Mouse (Mus musculus) gastrocnemius, adult 8-10 months (tissue): Measurements from ENCODE around the gene Ubc. TPM values are rescaled to one million over a fixed set of nuclear protein-coding genes. Genes with fewer than 3 reads are reported as not detected.
"Not testable (repeated sequence)": the region's sequence is repeated elsewhere in the genome, so short reads cannot be mapped to it uniquely, and the experiment has no call there.

ENCODE experiments used
- DNase-seq, 2 experiments: peaks; one replicate each; pipeline ENCODE4 v3.0.0; 2022; ENCODE audit warnings: low spot score in 2 of 2
- total RNA-seq, 4 experiments: library from RNA; stranded (reverse); gene quantifications; 2 replicates each; pipeline ENCODE4 v1.2.4; 2022

Ubc gene
- total RNA-seq: 1,000 to 10,000 TPM; 1,167 to 1,677 (median 1,560) TPM

DNA sequence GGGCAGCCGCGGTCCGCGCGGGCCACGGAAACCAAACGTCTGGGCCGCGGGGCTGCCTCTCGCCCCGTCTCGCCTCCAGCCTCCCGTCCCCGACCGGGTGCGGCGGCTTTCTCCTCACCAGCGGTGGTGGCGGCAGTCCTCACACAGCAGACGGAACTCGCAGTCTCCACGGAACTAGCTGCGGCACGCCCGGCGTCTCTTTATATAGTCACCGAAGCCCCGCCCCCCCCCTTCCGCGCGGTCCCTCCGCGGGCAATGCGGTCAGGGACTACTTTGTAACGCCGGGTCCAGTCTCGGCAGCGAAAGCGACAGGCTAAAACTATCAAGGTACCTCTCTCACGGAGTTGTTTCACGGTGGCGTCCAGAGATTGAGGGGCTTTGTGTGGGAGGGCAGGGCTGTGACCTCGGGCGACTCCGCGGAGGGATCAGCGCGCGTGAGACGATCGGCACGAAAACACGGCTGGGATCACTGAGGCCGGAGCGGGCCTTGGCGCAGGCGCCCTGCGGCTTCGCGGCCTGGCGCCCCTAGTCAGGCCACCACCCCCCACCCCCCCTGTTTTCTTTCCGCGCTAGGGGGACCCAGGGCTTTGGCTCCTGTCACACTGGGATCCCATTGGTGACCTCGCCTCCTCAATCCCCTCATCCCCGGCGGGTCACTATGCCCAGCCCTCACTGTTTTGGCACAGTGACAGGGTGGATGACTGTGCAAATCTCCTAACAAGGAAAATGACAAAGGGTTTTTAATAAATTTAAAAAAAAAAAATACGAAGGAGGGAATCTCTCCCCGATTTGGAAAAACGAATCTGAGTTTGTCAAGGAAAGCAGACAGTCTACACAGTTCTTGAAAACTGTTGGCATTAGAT is at the start of gene Ubc:
Ubc (minus strand) TSS at position 624 of the 863 bp plus-strand sequence.
- DNase-seq: peak; percentile 90

GRCm38 (mm10) chr5:125434347-125434746 is 44.3 kb upstream of the Ubc start:
- DNase-seq: not testable (repeated sequence)

GRCm38 (mm10) chr5:125433793-125434337 is 43.9 kb upstream of the Ubc start, which contains the start of gene Dhx37:
Gene Dhx37, minus strand, starts transcription at chr5:125434121.
- peak; percentile 87 to 92 for DNase-seq

- not testable (repeated sequence) for DNase-seq
These were observed 42.3 kb upstream of the Ubc start for GRCm38 (mm10) chr5:125432324-125432723.

DNA sequence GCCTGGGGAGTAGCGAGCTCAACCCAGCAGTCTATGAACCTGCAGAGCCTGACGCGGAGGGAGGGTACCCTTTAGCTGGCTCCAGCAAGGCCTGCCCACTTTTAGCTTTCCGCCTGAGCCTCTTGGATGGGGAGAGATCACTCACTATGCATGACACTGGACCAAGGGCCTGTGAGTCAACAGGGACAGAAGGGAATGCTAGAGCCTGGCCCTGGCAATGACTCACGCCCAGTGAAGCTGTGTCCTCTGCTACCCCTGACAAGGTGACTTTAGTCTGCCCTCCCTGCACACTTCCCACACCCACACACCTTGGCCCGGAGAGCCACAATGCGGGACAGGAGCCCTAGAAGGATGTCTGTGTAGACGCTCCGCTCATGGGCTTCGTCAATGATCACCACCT is 36.3 kb upstream of the Ubc start:
- no peak for DNase-seq

GRCm38 (mm10) chr5:125425698-125426276 is 35.8 kb upstream of the Ubc start:
- DNase-seq: no peak

DNA sequence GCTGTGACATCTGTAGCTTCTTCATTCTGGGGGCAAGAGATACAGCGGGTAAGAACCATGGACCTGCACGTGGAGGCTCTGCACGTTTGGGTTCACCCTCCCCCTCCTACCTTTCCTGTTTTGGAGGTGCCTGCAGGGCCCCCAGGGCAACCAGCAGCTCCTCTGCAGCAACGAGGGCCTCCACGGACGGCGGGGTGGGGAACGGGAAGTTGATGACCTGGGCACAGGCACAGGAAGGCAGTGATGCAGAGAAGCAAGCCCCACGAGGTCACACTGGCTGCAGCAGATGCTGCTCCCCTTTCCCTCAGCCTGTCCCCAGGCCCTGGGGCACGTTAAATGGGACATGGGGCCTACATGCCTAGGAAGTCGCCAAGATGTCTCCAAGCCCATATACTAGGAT is 29.1 kb upstream of the Ubc start:
- no peak for DNase-seq

DNA sequence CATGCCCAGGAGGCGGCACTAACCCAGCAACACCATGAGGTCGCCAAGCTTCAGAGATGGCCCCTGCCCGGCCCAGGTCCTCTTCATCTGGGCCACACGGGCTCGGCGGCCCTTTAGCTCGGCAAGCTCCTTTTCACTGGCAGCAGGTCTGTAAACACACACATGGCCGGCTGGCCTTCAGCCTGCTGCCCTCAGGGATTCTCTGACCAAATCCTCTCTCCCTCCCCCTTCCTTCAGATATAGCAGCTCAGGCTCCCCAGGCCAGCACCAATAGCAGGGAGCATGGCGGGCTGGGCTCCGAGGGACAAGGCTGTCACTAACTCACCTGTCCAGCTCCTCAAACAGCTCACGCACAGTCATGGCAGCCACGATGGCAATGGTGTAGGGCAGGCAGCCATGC is 28.6 kb upstream of the Ubc start:
- DNase-seq: no peak

GRCm38 (mm10) chr5:125416183-125416582 is 26.2 kb upstream of the Ubc start:
- DNase-seq: no peak

DNA sequence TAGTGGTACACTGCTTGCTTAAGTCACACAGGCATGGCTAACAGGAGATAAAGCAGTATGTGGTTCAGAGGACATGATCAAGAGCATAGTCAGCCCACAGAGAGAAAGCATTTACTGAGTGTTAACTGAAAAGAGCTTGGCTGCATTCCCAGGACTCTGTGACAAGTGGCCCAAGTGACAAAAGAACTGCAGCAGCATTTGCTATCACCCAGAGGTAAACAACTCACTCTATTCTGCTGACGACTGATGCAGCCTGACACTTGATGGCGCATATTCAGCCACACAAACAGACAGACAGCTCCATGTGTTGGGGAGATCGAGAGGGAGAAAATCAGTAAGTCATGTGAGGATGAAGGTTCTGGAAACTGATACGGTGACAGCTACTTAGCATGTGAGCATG is 23.8 kb upstream of the Ubc start:
- DNase-seq: no peak

- DNase-seq: not testable (repeated sequence)
These were observed 22.5 kb upstream of the Ubc start for GRCm38 (mm10) chr5:125412536-125412935.

GRCm38 (mm10) chr5:125411972-125412530 is 22.0 kb upstream of the Ubc start:
- DNase-seq: peak in 1 of 2 experiments; percentile 61

- DNase-seq: no peak
These were observed 19.5 kb upstream of the Ubc start for GRCm38 (mm10) chr5:125409348-125410090.

DNA sequence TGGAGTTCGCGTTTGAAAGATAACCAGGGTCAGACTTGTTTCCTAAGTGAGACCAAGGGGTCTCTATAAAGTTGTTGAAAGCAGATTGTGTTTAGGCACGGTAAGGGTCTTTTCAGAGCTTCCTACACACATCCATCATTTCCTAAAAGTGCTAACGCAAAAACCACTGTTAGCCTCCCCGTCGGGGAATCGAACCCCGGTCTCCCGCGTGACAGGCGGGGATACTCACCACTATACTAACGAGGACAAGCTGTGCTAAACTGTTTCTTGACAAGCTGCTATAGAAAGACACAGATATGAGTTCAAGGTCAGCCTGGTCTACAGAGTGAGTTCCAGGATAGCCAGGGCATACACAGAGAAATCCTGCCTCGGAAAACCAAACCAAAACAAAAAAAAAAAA is 18.8 kb upstream of the Ubc start:
- DNase-seq: peak; percentile 56 to 66

DNA sequence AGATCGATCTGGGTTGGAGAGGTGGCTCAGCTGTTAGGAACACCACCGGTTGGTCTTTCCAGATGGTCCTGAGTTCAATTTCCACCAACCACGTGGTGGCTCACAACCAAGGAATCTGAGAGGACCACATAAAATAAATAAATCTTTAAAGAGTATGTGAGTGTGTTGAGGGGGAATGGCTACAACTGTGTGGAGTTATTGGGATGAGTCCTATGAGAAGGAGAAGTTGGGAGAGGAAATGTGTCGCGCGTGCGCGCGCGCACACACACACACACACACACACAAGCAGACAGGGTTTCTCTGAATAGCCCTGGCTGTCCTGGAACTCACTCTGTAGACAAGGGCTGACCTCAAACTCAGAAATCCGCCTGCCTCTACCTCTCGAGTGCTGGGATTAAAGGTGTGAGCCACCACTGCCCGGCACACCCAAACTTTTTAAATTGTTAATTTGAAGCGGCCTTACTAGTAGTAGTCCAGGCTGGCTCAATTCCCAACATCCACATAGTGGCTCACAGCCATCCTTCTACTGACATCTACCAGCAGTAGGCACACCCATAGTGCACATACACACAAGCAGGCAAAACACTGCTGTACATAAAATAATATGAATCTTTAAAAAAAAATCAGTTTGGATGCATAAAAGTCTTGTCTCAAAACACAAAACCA is 18.0 kb upstream of the Ubc start:
- no peak for DNase-seq

GRCm38 (mm10) chr5:125407020-125407830 is 17.2 kb upstream of the Ubc start:
- DNase-seq: no peak

GRCm38 (mm10) chr5:125406322-125407016 is 16.5 kb upstream of the Ubc start:
- peak in 1 of 2 experiments; percentile 41 for DNase-seq

DNA sequence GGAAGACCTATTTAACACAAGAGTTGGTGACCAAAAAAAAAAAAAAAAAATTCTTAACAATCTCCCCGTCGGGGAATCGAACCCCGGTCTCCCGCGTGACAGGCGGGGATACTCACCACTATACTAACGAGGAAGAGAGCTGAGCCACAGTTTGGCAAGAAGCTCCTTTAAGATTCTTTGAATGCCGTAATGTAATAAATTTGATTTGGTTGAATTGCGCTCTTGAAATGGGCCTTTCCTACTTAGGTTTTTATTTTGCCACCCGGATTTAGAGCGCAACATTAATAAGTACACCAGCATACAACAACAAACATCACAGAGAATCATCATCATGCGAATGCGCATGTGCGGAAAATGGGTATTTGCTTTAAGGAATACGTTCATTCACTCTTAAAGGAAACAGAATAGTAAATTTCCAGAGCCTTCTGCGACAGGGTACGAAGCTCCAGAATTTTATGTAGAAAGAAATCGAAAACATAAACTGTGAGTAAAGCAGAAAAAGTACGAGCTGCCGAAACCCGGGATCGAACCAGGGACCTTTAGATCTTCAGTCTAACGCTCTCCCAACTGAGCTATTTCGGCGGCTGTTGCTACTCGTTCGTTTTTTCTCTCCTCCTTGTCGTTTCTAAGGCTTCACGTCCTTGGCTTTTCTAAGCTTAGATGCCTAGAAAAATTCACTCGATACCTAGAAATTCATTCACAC is 15.7 kb upstream of the Ubc start:
- peak; percentile 69 to 74 for DNase-seq
